Mouse (Mus musculus): ENCODE results near the gene Hoxb9.

- TF ChIP-seq POLR2A (IDR thresholded peaks at IDR 0.05; ENCODE audit: extremely low read depth, insufficient read depth, low read length) (no peak), CTCF (IDR thresholded peaks at IDR 0.05; ENCODE audit: low read depth, low read length) (no peak)
These were observed 10.8 kb upstream of the Hoxb9 start for GRCm38 (mm10) chr11:96260310-96260970.
